Mouse (Mus musculus) E14TG2a.4 (cell line): ENCODE measurements at regions not wholly inside any gene's neighbourhood (a gene's known extent, or its start where the extent isn't known, plus 50 kb on each side); places are given as distances from the start of the nearest gene placed in this dataset.

ENCODE experiments used
- CTCF ChIP-seq: conservative IDR thresholded peaks from 2 replicates; pipeline ENCODE4 v1.5.1; 2014; ENCODE audit warnings: low read length
- NANOG ChIP-seq: IDR thresholded peaks from 2 replicates; pipeline ENCODE4 v1.6.1; 2014; ENCODE audit warnings: borderline replicate concordance, low read length, mixed read lengths

- TF ChIP-seq CTCF, result no peak
- TF ChIP-seq NANOG, result no peak
These were observed 94.5 kb upstream of the Fam174a start for GRCm38 (mm10) chr1:95218912-95219311.
